Mouse (Mus musculus) CH12.LX (cell line): Measurements from ENCODE around the gene Grin3b. TPM values are rescaled to one million over a fixed set of nuclear protein-coding genes. Genes with fewer than 3 reads are reported as not detected.

Experiments used
- DNase-seq: peaks from one replicate; pipeline ENCODE4 v3.0.0-alpha.2; 2013; ENCODE audit errors: extremely low read depth
- H3K27ac ChIP-seq: 2 replicates; pipeline ENCODE4 v1.5.1; 2012; ENCODE audit warnings: low read depth, mild to moderate bottlenecking, control low read depth, moderate library complexity; ENCODE audit not compliant: insufficient read depth
- H3K27me3 ChIP-seq: replicated peaks from 2 replicates; pipeline ENCODE3; 2012; ENCODE audit warnings: inconsistent platforms
- H3K36me3 ChIP-seq, 2 experiments: replicated peaks in 1 of 2; 2 replicates each; pipeline versions ENCODE3 to v1.6.1; 2012; ENCODE audit warnings: inconsistent platforms in 1 of 2, low read length in 1 of 2, mild to moderate bottlenecking in 1 of 2, mixed read lengths in 1 of 2, moderate library complexity in 1 of 2; ENCODE audit not compliant: control insufficient read depth in 1 of 2, insufficient read depth in 1 of 2
- H3K4me1 ChIP-seq, 2 experiments: 2 replicates each; pipeline ENCODE4 v1.6.1; 2012; ENCODE audit warnings: inconsistent platforms in 1 of 2, moderate library complexity in 1 of 2; ENCODE audit not compliant: insufficient read depth in 2 of 2, control insufficient read depth in 1 of 2
- H3K4me2 ChIP-seq: 2 replicates; pipeline ENCODE4 v1.6.1; 2012; ENCODE audit warnings: low read depth, mild to moderate bottlenecking, control low read depth; ENCODE audit not compliant: poor library complexity, insufficient read depth, severe bottlenecking
- H3K4me3 ChIP-seq, 3 experiments: fragments of 150-350 bp in 1 of 3; sonication (generic) in 1 of 3; replicated peaks in 1 of 3; 2 replicates each; pipeline versions ENCODE3 to v1.5.1; 2011 to 2012; ENCODE audit warnings: low read depth in 2 of 3, low read length in 2 of 3, mild to moderate bottlenecking in 2 of 3, moderate library complexity in 2 of 3, control low read depth in 1 of 3, improper control_type of control experiment in 1 of 3, inconsistent platforms in 1 of 3, mixed read lengths in 1 of 3; ENCODE audit not compliant: poor library complexity in 1 of 3
- H3K79me2 ChIP-seq: replicated peaks from 2 replicates; pipeline ENCODE4 v1.6.1; 2012; ENCODE audit warnings: mild to moderate bottlenecking, moderate library complexity; ENCODE audit not compliant: control insufficient read depth, poor library complexity, insufficient read depth, severe bottlenecking; ENCODE audit errors: extremely low read depth
- H3K9ac ChIP-seq: 2 replicates; pipeline ENCODE4 v1.6.1; 2012; ENCODE audit warnings: low read depth, mild to moderate bottlenecking, control low read depth, moderate library complexity; ENCODE audit not compliant: insufficient read depth
- H3K9me3 ChIP-seq: replicated peaks from 2 replicates; pipeline ENCODE3; 2012; ENCODE audit warnings: low read length, inconsistent platforms, mixed read lengths
- CHD2 ChIP-seq: IDR thresholded peaks from 2 replicates; pipeline ENCODE4 v1.6.1; 2011; ENCODE audit warnings: low read length, improper control_type of control experiment
- CTCF ChIP-seq, 2 experiments: IDR thresholded peaks in 1 of 2; conservative IDR thresholded peaks in 1 of 2; 2 replicates each; pipeline ENCODE4 v1.5.1; 2011 to 2012; ENCODE audit warnings: low read depth in 2 of 2, low read length in 2 of 2, improper control_type of control experiment in 1 of 2, inconsistent platforms in 1 of 2, mild to moderate bottlenecking in 1 of 2, moderate library complexity in 1 of 2
- E2F4 ChIP-seq: IDR thresholded peaks from 2 replicates; pipeline ENCODE4 v1.6.1; 2011; ENCODE audit warnings: low read depth, low read length, improper control_type of control experiment; ENCODE audit not compliant: insufficient replicate concordance
- GABPA ChIP-seq: IDR thresholded peaks from 2 replicates; pipeline ENCODE4 v1.6.1; 2012; ENCODE audit warnings: low read depth, low read length, improper control_type of control experiment, inconsistent platforms; ENCODE audit not compliant: insufficient replicate concordance
- HCFC1 ChIP-seq: IDR thresholded peaks from 2 replicates; pipeline ENCODE4 v1.6.1; 2012; ENCODE audit warnings: low read depth, mild to moderate bottlenecking, inconsistent platforms, low read length, improper control_type of control experiment
- JUN ChIP-seq: IDR thresholded peaks from 2 replicates; pipeline ENCODE4 v1.6.1; 2011; ENCODE audit warnings: low read depth, mild to moderate bottlenecking, low read length, improper control_type of control experiment, moderate library complexity; ENCODE audit not compliant: insufficient read depth
- JUND ChIP-seq: conservative IDR thresholded peaks from 2 replicates; pipeline ENCODE4 v1.6.1; 2011; ENCODE audit warnings: low read depth, low read length, improper control_type of control experiment
- MAZ ChIP-seq: IDR thresholded peaks from 2 replicates; pipeline ENCODE4 v1.6.1; 2012; ENCODE audit warnings: low read depth, mild to moderate bottlenecking, inconsistent platforms, low read length, improper control_type of control experiment, moderate library complexity
- MXI1 ChIP-seq: IDR thresholded peaks from 2 replicates; pipeline ENCODE4 v1.6.1; 2011; ENCODE audit warnings: mild to moderate bottlenecking, low read depth, low read length, improper control_type of control experiment
- MYC ChIP-seq: IDR thresholded peaks from 2 replicates; pipeline ENCODE4 v1.6.1; 2011; ENCODE audit warnings: low read depth, mild to moderate bottlenecking, improper control_type of control experiment, low read length
- NRF1 ChIP-seq: IDR thresholded peaks from 2 replicates; pipeline ENCODE4 v1.6.1; 2014; ENCODE audit warnings: low read depth, mild to moderate bottlenecking, inconsistent platforms, low read length, improper control_type of control experiment, moderate library complexity
- POLR2AphosphoS2 ChIP-seq: IDR thresholded peaks from 2 replicates; pipeline ENCODE4 v1.6.1; 2011; ENCODE audit warnings: low read depth, low read length, improper control_type of control experiment
- SIN3A ChIP-seq: IDR thresholded peaks from 2 replicates; pipeline ENCODE4 v1.6.1; 2012; ENCODE audit warnings: low read length, improper control_type of control experiment, inconsistent platforms
- SMC3 ChIP-seq: IDR thresholded peaks from 2 replicates; pipeline ENCODE4 v1.6.1; 2011; ENCODE audit warnings: low read depth, low read length, improper control_type of control experiment
- TBP ChIP-seq: conservative IDR thresholded peaks from 2 replicates; pipeline ENCODE4 v1.6.1; 2011; ENCODE audit warnings: low read depth, low read length, improper control_type of control experiment
- USF1 ChIP-seq: IDR thresholded peaks from 2 replicates; pipeline ENCODE4 v1.6.1; 2014; ENCODE audit warnings: low read depth, mild to moderate bottlenecking, inconsistent platforms, low read length, improper control_type of control experiment
- USF2 ChIP-seq: conservative IDR thresholded peaks from 2 replicates; pipeline ENCODE4 v1.6.1; 2011; ENCODE audit warnings: low read depth, low read length, improper control_type of control experiment
- ZMIZ1 ChIP-seq: IDR thresholded peaks from 2 replicates; pipeline ENCODE4 v1.6.1; 2012; ENCODE audit warnings: low read depth, mild to moderate bottlenecking, inconsistent platforms, low read length, improper control_type of control experiment
- dilution Hi-C: fragments of 300-500 bp; cut with MboI; formaldehyde crosslinking; loops from 2 replicates; pipeline ENCODE4 v1.14.3; 2020; ENCODE audit warnings: low sequenced_read_pairs; ENCODE audit not compliant: extremely low pct_unique_long_range_greater_than_20kb, extremely low pct_ligation_motif_present
- in situ Hi-C: fragments of 300-500 bp; cut with MboI; formaldehyde crosslinking; loops from 3 replicates; pipeline ENCODE4 v1.14.3; 2019; ENCODE audit warnings: low sequenced_read_pairs, low pct_ligation_motif_present, low pct_unique_long_range_greater_than_20kb, mixed read lengths
- polyA plus RNA-seq: library from polyadenylated mRNA; unstranded; fragments of >175 nt; gene quantifications from 2 replicates; pipeline ENCODE4 v1.2.1, GENCODE M21; 2012; ENCODE audit warnings: low read depth; ENCODE audit not compliant: insufficient read length
- total RNA-seq, 2 experiments: library from RNA; depleted of rRNA; stranded (reverse); fragments of 300-350 nt in 1 of 2; fragments of >200 nt in 1 of 2; gene quantifications; 2 replicates each; pipeline ENCODE4 v1.2.3; 2012 to 2014

The Grin3b gene
- total and polyA plus RNA-seq, 3 experiments, result 0.27 to 0.59 (median 0.56) TPM

GRCm38 (mm10) chr10:80025044-80025347 lies 54.5 kb downstream of the Grin3b start:
- Histone ChIP-seq H3K4me2 (peak overlapping the region; percentile 35), H3K9ac (peak overlapping the region; percentile 5; the same call in 1 of the 2 replicates), H3K36me3 (peaks cover 62 to 82% of the 10 kb centered on the region in 2 experiments), H3K4me3 (peak overlapping the region in 1 of 3 experiments; percentile 34), H3K27ac (peak overlapping the region; percentile 97), H3K4me1 (peaks cover 27 to 39% of the 10 kb centered on the region in 2 experiments), H3K79me2 (no peaks in the 10 kb centered on the region), H3K9me3 (no peaks in the 10 kb centered on the region), H3K27me3 (no peaks in the 10 kb centered on the region)
- dilution Hi-C loops, result no loop called here
- TF ChIP-seq POLR2AphosphoS2, result no peak
- no peak for TF ChIP-seq TBP
- no peak for TF ChIP-seq E2F4
- no peak for TF ChIP-seq MXI1
- no peak for TF ChIP-seq SMC3
- no peak for TF ChIP-seq JUN
- no peak for TF ChIP-seq CTCF (conservative IDR thresholded peaks at IDR 0.05 in 1 of 2, IDR thresholded peaks at IDR 0.05 in 1 of 2; ENCODE audit: low read depth in 2 of 2, low read length in 2 of 2)
- TF ChIP-seq GABPA, result no peak
- no peak for TF ChIP-seq JUND
- no peak for DNase-seq
- in situ Hi-C loops, result no loop called here

GRCm38 (mm10) chr10:80025463-80025862 lies 54.9 kb downstream of the Grin3b start:
- TF ChIP-seq USF1 (no peak), MAZ (no peak), MYC (no peak), NRF1 (no peak), HCFC1 (no peak), ZMIZ1 (no peak), JUND (no peak), USF2 (no peak)
- TF ChIP-seq, all 38 proteins: peak for 0
- Histone ChIP-seq H3K36me3 (peaks cover 66 to 82% of the 10 kb centered on the region in 2 experiments), H3K27me3 (no peaks in the 10 kb centered on the region), H3K9ac (no peak overlapping the region), H3K9me3 (no peaks in the 10 kb centered on the region), H3K4me2 (no peak overlapping the region), H3K4me1 (peaks cover 27 to 43% of the 10 kb centered on the region in 2 experiments), H3K27ac (peak overlapping the region; percentile 97), H3K4me3 (no peak overlapping the region), H3K79me2 (no peaks in the 10 kb centered on the region)
- dilution Hi-C loops (no loop called here), in situ Hi-C loops (no loop called here)
- DNase-seq, result no peak

- in situ Hi-C loops (no loop called here), dilution Hi-C loops (no loop called here)
- TF ChIP-seq JUN (no peak), CHD2 (no peak), SIN3A (no peak)
- H3K9me3 ChIP-seq, result no peaks in the 10 kb centered on the region
- H3K4me2 ChIP-seq, result no peak overlapping the region
- H3K4me1 ChIP-seq, result peaks cover 31 to 47% of the 10 kb centered on the region in 2 experiments
- no peak overlapping the region for H3K4me3 ChIP-seq
- H3K36me3 ChIP-seq, result peaks cover 66 to 82% of the 10 kb centered on the region in 2 experiments
- no peaks in the 10 kb centered on the region for H3K79me2 ChIP-seq
- peak; percentile 62 for DNase-seq
- H3K27ac ChIP-seq, result no peak overlapping the region
- H3K27me3 ChIP-seq, result no peaks in the 10 kb centered on the region
- no peak overlapping the region for H3K9ac ChIP-seq
Measured at GRCm38 (mm10) chr10:80025889-80026288, 55.4 kb downstream of the Grin3b start.
